Mouse (Mus musculus): Measurements from ENCODE around the gene Trpm8.

The Trpm8 gene

GRCm38 (mm10) chr1:88264869-88265240 lies 12.6 kb upstream of the Trpm8 start:
- no peak for DNase-seq (ENCODE audit: low read depth, low spot score)

GRCm38 (mm10) chr1:88266123-88266522 lies 11.3 kb upstream of the Trpm8 start:
- DNase-seq (ENCODE audit: low read depth, low spot score): no peak

GRCm38 (mm10) chr1:88267489-88267888 lies 10.0 kb upstream of the Trpm8 start:
- no peak for DNase-seq (ENCODE audit: low read depth, low spot score)

- no peak for DNase-seq (ENCODE audit: low read depth, low spot score)
These were observed 9.4 kb upstream of the Trpm8 start for GRCm38 (mm10) chr1:88268070-88268469.

- DNase-seq (ENCODE audit: low read depth, low spot score): no peak
These were observed 7.7 kb upstream of the Trpm8 start for GRCm38 (mm10) chr1:88269539-88270309.

- DNase-seq (ENCODE audit: low read depth, low spot score): no peak
These were observed 4.6 kb upstream of the Trpm8 start for GRCm38 (mm10) chr1:88272851-88273250.

- no peak for DNase-seq (ENCODE audit: low read depth, low spot score)
These were observed 4.1 kb upstream of the Trpm8 start for GRCm38 (mm10) chr1:88273326-88273725.

- DNase-seq (ENCODE audit: low read depth, low spot score): no peak
These were observed 3.6 kb upstream of the Trpm8 start for GRCm38 (mm10) chr1:88273832-88274231.

GRCm38 (mm10) chr1:88274371-88275077 lies 2.9 kb upstream of the Trpm8 start:
- no peak for DNase-seq (ENCODE audit: low read depth, low spot score)

GRCm38 (mm10) chr1:88275078-88275680 lies 2.3 kb upstream of the Trpm8 start:
- DNase-seq (ENCODE audit: low read depth, low spot score): no peak

- DNase-seq (ENCODE audit: low read depth, low spot score): no peak
These were observed 1.6 kb upstream of the Trpm8 start for GRCm38 (mm10) chr1:88275698-88276523.

GRCm38 (mm10) chr1:88276524-88277097 lies 850 bp upstream of the Trpm8 start:
- DNase-seq (ENCODE audit: low read depth, low spot score): no peak

GRCm38 (mm10) chr1:88277818-88278511 lies 504 bp downstream of the Trpm8 start:
- DNase-seq (ENCODE audit: low read depth, low spot score): no peak

GRCm38 (mm10) chr1:88279111-88280005 lies 1.9 kb downstream of the Trpm8 start:
- DNase-seq (ENCODE audit: low read depth, low spot score): no peak

GRCm38 (mm10) chr1:88280006-88280690 lies 2.7 kb downstream of the Trpm8 start:
- DNase-seq (ENCODE audit: low read depth, low spot score): no peak

- DNase-seq (ENCODE audit: low read depth, low spot score): no peak
These were observed 4.8 kb downstream of the Trpm8 start for GRCm38 (mm10) chr1:88282301-88282700.

GRCm38 (mm10) chr1:88283376-88284227 lies 6.1 kb downstream of the Trpm8 start:
- peak; percentile 97 for DNase-seq (ENCODE audit: low read depth, low spot score)

- DNase-seq (ENCODE audit: low read depth, low spot score): no peak
These were observed 6.9 kb downstream of the Trpm8 start for GRCm38 (mm10) chr1:88284228-88284945.
